Mouse (Mus musculus): ENCODE data around the gene Was. TPM values are rescaled to one million over a fixed set of nuclear protein-coding genes. Genes with fewer than 3 reads are reported as not detected.
"Not testable (repeated sequence)": the region's sequence is repeated elsewhere in the genome, so short reads cannot be mapped to it uniquely, and the experiment has no call there.

The Was gene
- polyA plus RNA-seq, 1 experiment from 2014 or later = 2.2 TPM

DNA sequence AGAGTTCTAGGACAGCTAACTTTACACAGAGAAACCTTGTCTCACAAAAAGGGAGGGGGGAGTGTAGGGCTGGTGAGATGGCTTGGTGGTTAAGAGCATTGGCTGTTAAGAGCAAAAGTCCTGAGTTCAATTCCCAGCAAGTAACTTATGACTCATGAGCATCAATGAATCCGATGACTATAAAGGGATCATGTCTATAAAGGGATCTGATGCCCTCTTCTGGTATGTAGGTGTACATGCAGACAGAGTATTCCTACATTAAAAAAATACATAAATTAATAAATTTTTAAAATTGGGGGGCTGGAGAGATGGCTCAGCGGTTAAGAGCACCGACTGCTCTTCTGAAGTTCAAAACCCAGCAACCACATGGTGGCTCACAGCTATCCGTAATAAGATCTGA is 25.0 kb upstream of the Was start:
- ATAC-seq (replicated peaks; ENCODE audit: extremely low read depth, insufficient read depth, low FRiP score) = no peak
- Histone ChIP-seq H3K4me3 (ENCODE audit: low read length) (no peak overlapping the region), H3K9me3 (replicated peaks; ENCODE audit: control insufficient read depth, low read length) (no peaks in the 10 kb centered on the region)

DNA sequence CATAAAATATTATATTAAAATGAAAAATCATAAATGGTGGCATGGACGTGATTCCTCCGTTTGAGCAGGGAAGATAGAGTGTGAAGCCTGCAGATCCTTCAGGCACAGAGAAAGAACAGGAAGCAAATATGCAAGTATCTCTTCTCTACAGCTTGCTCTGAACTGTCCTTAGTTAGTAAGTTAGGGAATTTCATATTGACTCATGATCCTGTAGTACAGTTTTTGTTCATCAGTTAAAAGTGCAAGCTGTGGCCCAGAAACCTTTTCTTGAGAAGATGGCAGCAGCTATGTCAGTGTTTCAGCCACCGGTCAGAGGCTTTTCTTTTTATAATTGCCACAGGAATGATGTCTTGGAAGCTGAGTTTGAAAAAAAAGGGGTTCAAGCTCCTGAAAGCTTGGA is 14.7 kb upstream of the Was start:
- WGBS = 88% methylated on average over 3 of the region's 3 CpGs
- no peak for ATAC-seq (replicated peaks; ENCODE audit: extremely low read depth, insufficient read depth, low FRiP score)
- no peak overlapping the region for H3K4me2 ChIP-seq (ENCODE audit: low read depth, low read length)
- H3K4me1 ChIP-seq (ENCODE audit: control insufficient read depth, insufficient read depth, low read length) = no peaks in the 10 kb centered on the region; the same call in 1 of the 2 replicates
- no peaks in the 10 kb centered on the region for H3K36me3 ChIP-seq (ENCODE audit: control insufficient read depth, insufficient read depth)
- no peaks in the 10 kb centered on the region for H3K9me3 ChIP-seq (replicated peaks; ENCODE audit: control insufficient read depth, low read length)
- H3K4me3 ChIP-seq (ENCODE audit: low read length) = no peak overlapping the region
- no peak overlapping the region for H3K9ac ChIP-seq (ENCODE audit: low read length)
- H3K27me3 ChIP-seq (ENCODE audit: control insufficient read depth, insufficient read depth, low read length) = no peaks in the 10 kb centered on the region
- no peak overlapping the region for H3K27ac ChIP-seq (ENCODE audit: low read length)

More for the DNA sequence above, 25.0 kb upstream of the Was start:
- Histone ChIP-seq H3K4me1 (ENCODE audit: control insufficient read depth, insufficient read depth, low read length) (no peaks in the 10 kb centered on the region), H3K9ac (ENCODE audit: low read length) (no peak overlapping the region), H3K27me3 (ENCODE audit: control insufficient read depth, insufficient read depth, low read length) (no peaks in the 10 kb centered on the region), H3K4me2 (ENCODE audit: low read depth, low read length) (no peak overlapping the region), H3K36me3 (ENCODE audit: control insufficient read depth, insufficient read depth) (no peaks in the 10 kb centered on the region), H3K27ac (ENCODE audit: low read length) (no peak overlapping the region)
- 67% methylated on average over 4 of the region's 4 CpGs for WGBS

DNA sequence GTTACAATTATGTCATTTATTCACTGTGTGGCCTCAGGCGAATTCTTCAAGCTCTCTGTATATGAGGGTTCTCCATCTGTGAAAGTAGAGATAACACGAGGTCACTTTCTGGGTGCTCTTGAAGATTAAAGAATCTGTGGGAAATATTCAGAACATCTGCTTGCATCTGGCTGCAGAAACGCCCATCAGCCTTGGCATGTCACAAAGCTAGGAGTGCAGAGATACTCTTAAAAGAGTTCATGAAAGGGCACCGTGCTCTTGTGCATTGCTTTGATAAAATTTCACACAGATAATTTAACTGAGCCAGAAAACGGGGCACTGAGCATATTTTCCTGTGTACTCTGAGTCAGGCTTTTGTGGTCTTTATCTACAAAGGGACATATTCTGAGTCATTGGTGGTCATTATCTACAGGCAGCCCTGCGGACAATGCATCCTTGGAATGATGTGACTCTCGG is 11.9 kb upstream of the Was start:
- H3K27me3 ChIP-seq (ENCODE audit: control insufficient read depth, insufficient read depth, low read length) = no peaks in the 10 kb centered on the region
- H3K4me3 ChIP-seq (ENCODE audit: low read length) = no peak overlapping the region
- no peaks in the 10 kb centered on the region; the same call in 1 of the 2 replicates for H3K4me1 ChIP-seq (ENCODE audit: control insufficient read depth, insufficient read depth, low read length)
- H3K9ac ChIP-seq (ENCODE audit: low read length) = no peak overlapping the region
- ATAC-seq (replicated peaks; ENCODE audit: extremely low read depth, insufficient read depth, low FRiP score) = no peak
- WGBS = 35% methylated on average over 7 of the region's 7 CpGs
- H3K27ac ChIP-seq (ENCODE audit: low read length) = no peak overlapping the region
- no peak overlapping the region for H3K4me2 ChIP-seq (ENCODE audit: low read depth, low read length)
- no peaks in the 10 kb centered on the region for H3K36me3 ChIP-seq (ENCODE audit: control insufficient read depth, insufficient read depth)
- no peaks in the 10 kb centered on the region for H3K9me3 ChIP-seq (replicated peaks; ENCODE audit: control insufficient read depth, low read length)

DNA sequence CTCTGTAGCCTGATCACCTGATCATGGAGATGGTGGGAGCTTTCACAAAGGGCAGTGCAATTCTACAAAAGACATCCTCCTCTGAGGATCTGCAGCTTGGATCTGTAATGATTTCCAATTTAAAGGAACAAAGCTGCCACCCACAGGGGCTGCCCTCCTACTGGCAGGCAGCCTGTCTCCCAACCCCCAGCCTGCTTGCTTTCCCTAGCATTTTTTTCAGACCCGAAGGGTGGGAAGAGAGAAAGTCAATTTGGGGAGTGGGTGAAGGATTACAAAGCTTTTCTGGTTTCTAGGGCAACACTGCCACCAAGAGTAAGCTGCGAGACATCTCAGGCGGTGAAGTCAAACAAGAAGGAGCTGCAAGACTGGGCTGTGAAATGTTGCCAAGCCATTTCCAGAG is 10.7 kb upstream of the Was start:
- Histone ChIP-seq H3K9ac (ENCODE audit: low read length) (no peak overlapping the region), H3K4me2 (ENCODE audit: low read depth, low read length) (no peak overlapping the region)
- WGBS = 25% methylated on average over 3 of the region's 3 CpGs

DNA sequence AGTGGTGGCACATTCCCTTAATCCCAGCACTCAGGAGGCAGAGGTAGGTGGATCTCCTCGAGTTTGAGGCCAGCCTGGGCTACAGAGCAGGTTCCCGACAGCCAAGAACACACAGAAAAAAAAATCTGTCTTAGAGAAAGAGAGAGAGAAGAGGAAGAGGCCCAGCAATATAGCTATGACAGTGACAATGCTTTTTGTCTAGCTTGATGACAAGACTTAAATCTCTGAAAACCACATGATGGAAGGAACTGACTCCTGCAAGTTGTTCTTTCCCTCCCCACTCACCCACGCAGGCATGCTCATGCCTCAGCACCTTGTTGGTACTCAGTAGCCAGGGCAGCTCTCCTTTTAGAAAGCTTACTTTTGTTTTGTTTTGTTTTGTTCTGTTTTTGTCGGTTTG is 9.1 kb upstream of the Was start:
- Histone ChIP-seq H3K4me2 (ENCODE audit: low read depth, low read length) (no peak overlapping the region), H3K4me1 (ENCODE audit: control insufficient read depth, insufficient read depth, low read length) (no peaks in the 10 kb centered on the region; the same call in 1 of the 2 replicates), H3K27ac (ENCODE audit: low read length) (no peak overlapping the region), H3K27me3 (ENCODE audit: control insufficient read depth, insufficient read depth, low read length) (no peaks in the 10 kb centered on the region), H3K9me3 (replicated peaks; ENCODE audit: control insufficient read depth, low read length) (no peaks in the 10 kb centered on the region), H3K4me3 (ENCODE audit: low read length) (no peak overlapping the region), H3K9ac (ENCODE audit: low read length) (no peak overlapping the region), H3K36me3 (ENCODE audit: control insufficient read depth, insufficient read depth) (no peaks in the 10 kb centered on the region)
- WGBS = 49% methylated on average over 4 of the region's 4 CpGs
- no peak for ATAC-seq (replicated peaks; ENCODE audit: extremely low read depth, insufficient read depth, low FRiP score)

More for the DNA sequence above, 10.7 kb upstream of the Was start:
- no peaks in the 10 kb centered on the region for H3K27me3 ChIP-seq (ENCODE audit: control insufficient read depth, insufficient read depth, low read length)
- H3K27ac ChIP-seq (ENCODE audit: low read length) = no peak overlapping the region
- no peak overlapping the region for H3K4me3 ChIP-seq (ENCODE audit: low read length)
- no peaks in the 10 kb centered on the region; the same call in 1 of the 2 replicates for H3K4me1 ChIP-seq (ENCODE audit: control insufficient read depth, insufficient read depth, low read length)
- H3K36me3 ChIP-seq (ENCODE audit: control insufficient read depth, insufficient read depth) = no peaks in the 10 kb centered on the region
- H3K9me3 ChIP-seq (replicated peaks; ENCODE audit: control insufficient read depth, low read length) = no peaks in the 10 kb centered on the region
- no peak for ATAC-seq (replicated peaks; ENCODE audit: extremely low read depth, insufficient read depth, low FRiP score)

DNA sequence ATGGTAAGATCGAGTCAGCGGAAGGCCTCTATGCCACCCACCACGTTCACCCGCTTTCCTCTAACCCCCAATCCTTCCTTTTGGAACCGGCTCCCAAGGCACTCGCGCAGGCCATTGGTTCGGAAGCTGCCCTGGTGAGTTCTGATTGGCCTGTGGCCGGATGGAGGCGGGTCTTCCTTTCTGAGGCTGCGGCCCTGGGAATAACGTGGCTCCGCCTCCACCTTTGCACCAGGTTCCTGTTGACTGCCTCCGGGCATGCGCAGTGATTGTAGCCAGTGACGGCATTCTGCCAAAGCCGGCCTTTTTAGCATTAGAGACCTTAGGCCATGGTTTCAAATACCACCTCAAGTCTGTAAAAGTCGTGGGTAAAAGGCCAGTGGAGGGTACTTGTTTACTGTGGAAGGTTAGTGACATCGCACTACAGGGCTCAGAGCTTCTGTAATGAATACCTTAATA is 6.5 kb upstream of the Was start:
- H3K9me3 ChIP-seq (replicated peaks; ENCODE audit: control insufficient read depth, low read length) = no peaks in the 10 kb centered on the region
- H3K36me3 ChIP-seq (ENCODE audit: control insufficient read depth, insufficient read depth) = no peaks in the 10 kb centered on the region
- H3K4me3 ChIP-seq (ENCODE audit: low read length) = peak overlapping the region; percentile 47
- no peaks in the 10 kb centered on the region; the same call in 1 of the 2 replicates for H3K4me1 ChIP-seq (ENCODE audit: control insufficient read depth, insufficient read depth, low read length)
- 13% methylated on average over 19 of the region's 19 CpGs for WGBS
- H3K4me2 ChIP-seq (ENCODE audit: low read depth, low read length) = peak overlapping the region; percentile 62
- peak overlapping the region; percentile 57; the same call in 1 of the 2 replicates for H3K9ac ChIP-seq (ENCODE audit: low read length)
- peak overlapping the region; percentile 58; the same call in 1 of the 2 replicates for H3K27ac ChIP-seq (ENCODE audit: low read length)
- peak; percentile 98 for ATAC-seq (replicated peaks; ENCODE audit: extremely low read depth, insufficient read depth, low FRiP score)
- no peaks in the 10 kb centered on the region for H3K27me3 ChIP-seq (ENCODE audit: control insufficient read depth, insufficient read depth, low read length)

DNA sequence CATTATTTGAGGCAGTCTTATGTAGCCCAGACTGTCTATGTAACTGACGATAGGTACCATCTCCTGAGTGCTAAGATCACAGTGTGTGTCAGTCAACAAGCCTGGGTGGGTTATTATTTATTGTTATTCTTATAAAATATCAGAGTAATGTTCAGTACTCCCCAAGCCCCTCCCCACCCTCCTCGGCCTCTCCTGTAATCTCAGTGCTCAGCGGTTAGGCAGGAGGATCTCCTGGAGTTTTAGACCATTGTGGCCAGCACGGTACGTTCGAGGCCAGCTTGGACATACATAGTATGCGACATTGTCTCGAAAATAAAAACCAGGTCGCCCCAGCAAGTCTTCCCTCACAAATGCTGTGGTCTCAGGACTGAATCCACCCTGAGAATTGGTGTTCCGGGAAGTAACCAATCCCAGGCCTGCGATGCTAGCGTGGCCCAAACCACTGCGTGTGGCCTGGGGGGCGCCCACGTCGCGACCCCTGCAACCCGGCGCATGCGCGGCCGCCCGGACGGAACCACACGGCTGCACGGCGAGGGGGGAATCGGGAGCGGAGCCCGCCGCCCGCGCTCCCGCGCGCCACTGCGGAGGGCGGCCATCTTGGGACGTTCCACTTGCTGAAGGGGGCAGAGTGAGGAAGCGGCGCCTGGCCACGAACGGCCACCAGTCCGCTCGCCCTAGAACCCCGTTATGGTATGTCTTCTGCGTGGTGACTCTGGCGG is 5.9 kb upstream of the Was start:
- 19% methylated on average over 8 of the region's 48 CpGs for WGBS
- not testable (repeated sequence) for H3K4me1 ChIP-seq (ENCODE audit: control insufficient read depth, insufficient read depth, low read length); H3K27me3 ChIP-seq (ENCODE audit: control insufficient read depth, insufficient read depth, low read length); H3K27ac ChIP-seq (ENCODE audit: low read length); H3K36me3 ChIP-seq (ENCODE audit: control insufficient read depth, insufficient read depth); H3K9me3 ChIP-seq (replicated peaks; ENCODE audit: control insufficient read depth, low read length)
- peak overlapping the region; percentile 45 for H3K4me3 ChIP-seq (ENCODE audit: low read length)
- 0 out of 2 replicates have a peak overlapping the region, but pooled peaks have one; percentile 3 for H3K9ac ChIP-seq (ENCODE audit: low read length)
- peak; percentile 93 for ATAC-seq (replicated peaks; ENCODE audit: extremely low read depth, insufficient read depth, low FRiP score)
- peak overlapping the region; percentile 57 for H3K4me2 ChIP-seq (ENCODE audit: low read depth, low read length)

DNA sequence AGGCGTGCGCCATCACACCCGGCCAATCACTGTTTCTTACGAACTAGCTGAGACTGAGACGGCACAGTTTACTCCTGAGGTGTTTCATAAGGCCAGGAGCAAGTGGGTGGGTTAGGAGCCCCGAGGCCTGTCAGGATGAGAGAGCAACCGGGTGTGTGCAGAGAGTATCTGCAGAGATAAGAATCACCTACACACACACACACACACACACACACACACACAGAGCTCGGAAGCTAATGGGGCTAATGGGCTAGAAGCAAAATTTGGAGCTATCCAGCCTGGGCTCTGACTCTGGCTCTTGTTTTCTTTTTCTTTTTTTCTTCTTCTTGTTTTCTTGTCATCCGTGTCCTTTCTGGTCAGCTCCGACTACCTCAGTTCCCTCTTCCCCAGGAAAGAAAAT is 5.2 kb upstream of the Was start:
- H3K4me3 ChIP-seq (ENCODE audit: low read length) = peak overlapping the region; percentile 45
- no peaks in the 10 kb centered on the region for H3K36me3 ChIP-seq (ENCODE audit: control insufficient read depth, insufficient read depth)
- no peaks in the 10 kb centered on the region for H3K27me3 ChIP-seq (ENCODE audit: control insufficient read depth, insufficient read depth, low read length)
- WGBS = 76% methylated on average over 9 of the region's 10 CpGs
- no peaks in the 10 kb centered on the region for H3K9me3 ChIP-seq (replicated peaks; ENCODE audit: control insufficient read depth, low read length)
- peak overlapping the region; percentile 57 for H3K4me2 ChIP-seq (ENCODE audit: low read depth, low read length)
- ATAC-seq (replicated peaks; ENCODE audit: extremely low read depth, insufficient read depth, low FRiP score) = no peak
- H3K27ac ChIP-seq (ENCODE audit: low read length) = no peak overlapping the region
- H3K4me1 ChIP-seq (ENCODE audit: control insufficient read depth, insufficient read depth, low read length) = no peaks in the 10 kb centered on the region
- H3K9ac ChIP-seq (ENCODE audit: low read length) = no peak overlapping the region

DNA sequence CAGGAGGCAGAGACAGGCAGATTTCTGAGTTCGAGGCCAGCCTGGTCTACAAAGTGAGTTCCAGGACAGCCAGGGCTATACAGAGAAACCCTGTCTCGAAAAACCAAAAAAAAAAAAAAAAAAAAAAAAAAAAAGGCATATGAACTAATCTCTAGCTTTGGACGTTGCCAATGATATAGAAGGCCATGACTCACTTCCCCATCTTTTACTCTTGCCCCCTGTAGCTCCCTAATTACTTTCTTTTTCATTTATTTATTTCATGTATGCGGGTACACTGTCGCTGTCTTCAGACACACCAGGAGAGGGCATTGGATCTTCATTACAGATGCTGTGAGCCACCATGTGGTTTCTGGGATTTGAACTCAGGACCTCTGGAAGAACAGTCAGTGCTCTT is 653 bp upstream of the Was start:
- H3K9ac ChIP-seq (ENCODE audit: low read length); H3K9me3 ChIP-seq (replicated peaks; ENCODE audit: control insufficient read depth, low read length); H3K4me2 ChIP-seq (ENCODE audit: low read depth, low read length); H3K4me1 ChIP-seq (ENCODE audit: control insufficient read depth, insufficient read depth, low read length); H3K27me3 ChIP-seq (ENCODE audit: control insufficient read depth, insufficient read depth, low read length); H3K36me3 ChIP-seq (ENCODE audit: control insufficient read depth, insufficient read depth); ATAC-seq (replicated peaks; ENCODE audit: extremely low read depth, insufficient read depth, low FRiP score); H3K4me3 ChIP-seq (ENCODE audit: low read length); H3K27ac ChIP-seq (ENCODE audit: low read length): not testable (repeated sequence)
- 72% methylated on average over 4 of the region's 5 CpGs for WGBS
